Mouse (Mus musculus) midbrain, embryonic 13.5 days (tissue): ENCODE measurements around the gene Mup2. TPM values are rescaled to one million over a fixed set of nuclear protein-coding genes. Genes with fewer than 3 reads are reported as not detected.
"Not testable (repeated sequence)": the region's sequence is repeated elsewhere in the genome, so short reads cannot be mapped to it uniquely, and the experiment has no call there.

ENCODE experiments used
- ATAC-seq: fragments of 200-750 bp; cut with Nextera tagmentation; 2 replicates; pipeline ENCODE4 v1.8.0; 2017; ENCODE audit warnings: mild to moderate bottlenecking, moderate TSS enrichment, moderate library complexity
- H3K27ac ChIP-seq: fragments of 300-500 bp; sonication (generic); 2 replicates; pipeline ENCODE4 v1.5.1; 2015; ENCODE audit warnings: inconsistent platforms, mild to moderate bottlenecking, moderate library complexity
- H3K27me3 ChIP-seq: fragments of 300-500 bp; sonication (generic); 2 replicates; pipeline ENCODE4 v1.6.1; 2015; ENCODE audit warnings: mild to moderate bottlenecking, inconsistent platforms
- H3K36me3 ChIP-seq: fragments of 300-500 bp; sonication (generic); 2 replicates; pipeline ENCODE4 v1.6.1; 2015; ENCODE audit warnings: mild to moderate bottlenecking, inconsistent platforms
- H3K4me1 ChIP-seq: fragments of 300-500 bp; sonication (generic); replicated peaks from 2 replicates; pipeline ENCODE4 v1.6.1; 2015; ENCODE audit warnings: inconsistent platforms
- H3K4me2 ChIP-seq: fragments of 300-500 bp; sonication (generic); replicated peaks from 2 replicates; pipeline ENCODE4 v1.6.1; 2015; ENCODE audit warnings: moderate library complexity, mild to moderate bottlenecking, inconsistent platforms
- H3K4me3 ChIP-seq: fragments of 300-500 bp; sonication (generic); replicated peaks from 2 replicates; pipeline ENCODE4 v1.5.1; 2015; ENCODE audit warnings: mild to moderate bottlenecking, inconsistent platforms
- H3K9ac ChIP-seq: fragments of 300-500 bp; sonication (generic); replicated peaks from 2 replicates; pipeline ENCODE4 v1.6.1; 2015; ENCODE audit warnings: mild to moderate bottlenecking, inconsistent platforms
- H3K9me3 ChIP-seq: fragments of 300-500 bp; sonication (generic); 2 replicates; pipeline ENCODE4 v1.6.1; 2016; ENCODE audit warnings: mild to moderate bottlenecking, inconsistent platforms
- polyA plus RNA-seq: library from polyadenylated mRNA; unstranded; fragments of >200 nt; fragmentation: Nextera tagmentation; extraction: Ambion mirVana; gene quantifications from 2 replicates; pipeline ENCODE4 v1.2.1, GENCODE M21; 2015

Gene Mup2
- polyA plus RNA-seq = not detected in 2 replicates

GRCm38 (mm10) chr4:60154189-60154588 lies at the start of gene Mup2:
TSS of gene Mup2 (minus strand) at chr4:60154289.
- H3K27ac ChIP-seq, H3K4me2 ChIP-seq, H3K4me3 ChIP-seq, H3K27me3 ChIP-seq, H3K36me3 ChIP-seq, H3K9ac ChIP-seq, H3K4me1 ChIP-seq, ATAC-seq, H3K9me3 ChIP-seq: not testable (repeated sequence)

Other genes starting within 250 kb of the Mup2 start
- gene Slc46a2, start 239.2 kb downstream of the Mup2 start, polyA plus RNA-seq = 0.09 TPM in 1 of 2 replicates, not detected in the other
- gene Mup4, start 193.6 kb downstream of the Mup2 start, polyA plus RNA-seq = not detected in 2 replicates
- not detected in 2 replicates for gene Mup6, start 190.0 kb downstream of the Mup2 start, polyA plus RNA-seq
- gene Mup7, start 83.8 kb downstream of the Mup2 start, polyA plus RNA-seq = not detected in 2 replicates
- gene Mup8, start 68.3 kb upstream of the Mup2 start, polyA plus RNA-seq = not detected in 2 replicates